Mouse (Mus musculus) kidney, adult 18-20 months (tissue): Measurements from ENCODE around the gene Armc2.

Experiments used
- DNase-seq: peaks from one replicate; pipeline ENCODE4 v3.0.0; 2021

The Armc2 gene

GRCm38 (mm10) chr10:42010761-42011435, 7.3 kb downstream of the Armc2 start:
- DNase-seq = no peak

GRCm38 (mm10) chr10:42005259-42005658, 13.0 kb downstream of the Armc2 start:
- DNase-seq = no peak

- no peak for DNase-seq
These were observed 13.6 kb downstream of the Armc2 start for GRCm38 (mm10) chr10:42004690-42005089.

- DNase-seq = no peak
These were observed 14.2 kb downstream of the Armc2 start for GRCm38 (mm10) chr10:42004056-42004455.

- DNase-seq = no peak
These were observed 14.7 kb downstream of the Armc2 start for GRCm38 (mm10) chr10:42003576-42003975.

GRCm38 (mm10) chr10:42002436-42002835, 15.8 kb downstream of the Armc2 start:
- DNase-seq = no peak

- DNase-seq = no peak
These were observed 17.0 kb downstream of the Armc2 start for GRCm38 (mm10) chr10:42001260-42001659.

- peak; percentile 79 for DNase-seq
These were observed 20.5 kb downstream of the Armc2 start for GRCm38 (mm10) chr10:41997691-41998178.

- DNase-seq = no peak
These were observed 22.1 kb downstream of the Armc2 start for GRCm38 (mm10) chr10:41996157-41996556.

GRCm38 (mm10) chr10:41995051-41995450, 23.2 kb downstream of the Armc2 start:
- DNase-seq = no peak

- DNase-seq = no peak
These were observed 23.7 kb downstream of the Armc2 start for GRCm38 (mm10) chr10:41994578-41994977.

GRCm38 (mm10) chr10:41992059-41992440, 26.2 kb downstream of the Armc2 start:
- no peak for DNase-seq

GRCm38 (mm10) chr10:41991364-41992058, 26.7 kb downstream of the Armc2 start:
- DNase-seq = peak; percentile 41

GRCm38 (mm10) chr10:41990896-41991295, 27.3 kb downstream of the Armc2 start:
- no peak for DNase-seq

- no peak for DNase-seq
These were observed 29.3 kb downstream of the Armc2 start for GRCm38 (mm10) chr10:41988930-41989329.

GRCm38 (mm10) chr10:41986126-41986525, 32.1 kb downstream of the Armc2 start:
- DNase-seq = no peak

GRCm38 (mm10) chr10:41984221-41984620, 34.0 kb downstream of the Armc2 start:
- no peak for DNase-seq

GRCm38 (mm10) chr10:41982821-41983220, 35.4 kb downstream of the Armc2 start:
- DNase-seq = peak; percentile 67

- peak; percentile 79 for DNase-seq
These were observed 37.4 kb downstream of the Armc2 start for GRCm38 (mm10) chr10:41980772-41981383.

GRCm38 (mm10) chr10:41978403-41979234, 39.6 kb downstream of the Armc2 start:
- DNase-seq = no peak

- no peak for DNase-seq
These were observed 45.6 kb downstream of the Armc2 start for GRCm38 (mm10) chr10:41972676-41973075.

- DNase-seq = no peak
These were observed 50.2 kb downstream of the Armc2 start for GRCm38 (mm10) chr10:41967915-41968635.
